Mouse (Mus musculus): ENCODE measurements around the gene Enho. TPM values are rescaled to one million over a fixed set of nuclear protein-coding genes. Genes with fewer than 3 reads are reported as not detected.

Gene Enho
- total RNA-seq, 2 experiments from 2014 or later, result 70.3 to 78.4 TPM

DNA sequence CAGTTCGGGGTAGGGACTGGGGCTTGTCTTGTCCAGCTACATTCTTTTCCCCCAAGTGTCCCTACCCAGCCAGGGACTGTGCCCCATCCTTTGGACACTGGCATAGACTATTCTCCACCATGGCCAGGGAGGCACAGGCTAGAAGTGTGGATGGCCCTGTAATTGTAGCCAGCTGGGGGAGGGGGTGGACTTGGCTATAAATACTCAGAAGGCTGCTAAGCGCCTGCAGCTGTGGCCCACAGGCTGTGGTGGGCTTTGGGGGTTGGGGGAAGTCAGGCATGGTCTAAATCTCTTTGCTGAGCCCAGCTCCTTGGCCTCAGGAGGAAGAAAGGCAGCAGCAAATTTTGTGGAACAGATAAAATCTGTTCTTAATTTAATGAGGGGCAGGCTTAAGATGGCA, 4.2 kb downstream of the Enho start:
- DNase-seq, result peak; percentile 78
- intact Hi-C loops (cut with DNase I), result no loop called here

DNA sequence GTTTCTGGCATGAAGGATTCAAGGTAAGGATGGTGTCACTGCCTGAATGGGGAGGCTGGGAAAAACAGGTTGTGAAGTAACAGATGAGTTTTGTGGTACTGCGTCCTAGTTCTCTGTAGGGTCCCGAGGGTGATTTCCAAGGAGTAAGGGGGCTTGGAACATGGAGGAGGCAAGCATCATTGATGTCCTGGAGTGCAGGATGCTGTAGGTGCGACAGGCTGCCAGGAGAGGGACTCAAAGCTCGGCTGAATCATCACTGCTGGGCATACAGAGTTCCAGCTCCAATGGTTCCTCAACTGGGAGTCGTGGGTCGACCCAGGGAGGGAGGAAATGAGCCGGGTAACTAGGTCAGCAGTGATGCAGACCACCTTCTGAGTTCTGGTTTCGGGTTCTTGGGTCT, 4.9 kb downstream of the Enho start:
- no peak for DNase-seq
- intact Hi-C loops (cut with DNase I), result no loop called here

- intact Hi-C loops (cut with DNase I), result no loop called here
- DNase-seq, result no peak
Measured at GRCm38 (mm10) chr4:41634631-41635030, 5.5 kb downstream of the Enho start.

GRCm38 (mm10) chr4:41633001-41633400, 7.1 kb downstream of the Enho start:
- intact Hi-C loops (cut with DNase I), result no loop called here
- DNase-seq, result no peak

GRCm38 (mm10) chr4:41631390-41631789, 8.7 kb downstream of the Enho start:
- intact Hi-C loops (cut with DNase I), result no loop called here
- peak; percentile 53 for DNase-seq

DNA sequence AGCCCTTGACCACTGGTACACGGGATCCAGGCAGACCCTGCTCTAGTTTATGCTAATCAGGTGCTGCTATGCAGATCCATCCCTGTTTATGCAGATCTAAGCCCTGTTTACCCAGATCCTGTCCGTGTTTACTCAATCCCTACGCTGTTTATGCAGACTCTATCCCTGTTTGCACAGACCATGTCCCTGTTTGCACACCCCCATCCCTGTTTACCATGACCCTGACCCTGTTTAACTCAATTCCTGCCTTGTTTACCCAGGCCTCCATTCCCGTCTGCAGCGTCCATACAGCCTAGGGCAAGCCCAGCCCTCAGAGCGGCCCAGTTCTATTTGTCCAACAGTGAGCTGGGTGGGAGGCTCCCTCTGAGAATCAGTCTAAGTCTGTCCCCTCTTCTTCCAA, 9.9 kb downstream of the Enho start:
- intact Hi-C loops (cut with DNase I), result no loop called here
- no peak for DNase-seq

GRCm38 (mm10) chr4:41628202-41628927, 11.8 kb downstream of the Enho start:
- DNase-seq, result peak; percentile 63
- intact Hi-C loops (cut with DNase I), result no loop called here

DNA sequence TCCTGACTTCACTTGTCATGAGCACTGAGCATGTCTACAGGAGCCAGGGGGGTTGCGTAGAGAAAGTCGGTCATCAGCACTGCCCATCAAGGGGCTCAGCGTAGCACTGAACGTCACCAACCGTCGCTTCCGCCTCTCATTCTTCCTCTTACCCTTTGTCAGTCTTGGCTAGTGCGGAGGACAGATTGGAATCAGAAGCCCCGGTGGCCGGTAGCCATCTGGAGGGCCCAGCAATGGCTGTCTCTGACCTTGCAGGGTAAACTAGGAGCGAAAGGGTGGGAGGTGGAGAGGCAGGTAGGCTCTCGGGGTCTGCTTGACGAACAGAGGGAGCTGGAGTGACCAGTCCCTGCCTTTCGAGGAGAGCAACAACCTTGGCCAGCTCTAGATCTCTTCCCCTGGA, 18.1 kb downstream of the Enho start:
- peak; percentile 46 for DNase-seq
- intact Hi-C loops (cut with DNase I), result no loop called here

GRCm38 (mm10) chr4:41618916-41619746, 21.0 kb downstream of the Enho start:
- peak; percentile 92 for DNase-seq
- intact Hi-C loops (cut with DNase I), result no loop called here

DNA sequence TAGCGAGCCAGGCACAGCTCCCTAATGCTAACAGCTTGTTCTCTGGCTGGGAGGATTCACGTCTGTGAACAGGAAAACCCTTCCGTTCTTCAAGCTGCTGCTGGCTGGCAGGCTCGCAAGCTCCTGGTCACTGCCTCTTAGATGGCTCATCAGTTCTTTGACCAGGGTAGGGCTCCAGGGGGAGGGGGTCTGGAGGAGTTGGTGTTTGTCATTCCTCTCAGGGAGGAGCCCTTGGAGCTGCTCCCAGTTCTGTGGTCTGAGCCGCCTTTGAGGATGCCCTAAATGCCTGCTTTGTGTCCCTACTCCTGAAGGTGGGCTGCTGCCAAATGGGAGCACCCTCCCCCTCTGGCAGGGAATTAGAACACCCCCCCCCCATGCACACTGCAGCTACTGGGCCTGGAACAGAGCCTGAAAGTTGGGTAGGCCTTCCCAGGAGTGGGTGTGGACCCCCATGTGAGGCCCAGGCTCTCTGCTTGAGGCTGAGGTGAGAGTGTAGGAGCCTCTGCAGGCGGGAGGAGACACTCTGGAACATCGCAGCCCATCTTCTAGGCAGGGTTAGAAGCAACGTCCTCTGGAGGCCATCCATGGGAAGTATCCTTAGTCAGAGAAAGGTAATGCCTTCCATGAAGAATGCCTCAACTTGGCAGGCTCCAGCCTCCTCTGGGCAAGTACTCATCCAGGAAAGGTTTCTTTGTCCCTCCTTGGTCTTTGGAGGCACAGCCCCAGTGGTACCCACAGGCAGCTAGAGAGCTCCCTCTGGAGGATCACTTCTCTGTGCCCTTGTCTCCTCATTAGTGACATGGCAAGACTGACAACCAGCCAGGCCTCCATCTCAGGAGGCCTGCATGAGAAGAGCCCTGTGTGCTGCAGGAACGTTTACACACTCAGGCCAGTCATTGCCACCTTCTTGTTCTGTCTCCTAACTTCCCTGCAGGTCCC, 24.2 kb downstream of the Enho start:
- DNase-seq, result peak; percentile 91
- intact Hi-C loops (cut with DNase I), result no loop called here

DNA sequence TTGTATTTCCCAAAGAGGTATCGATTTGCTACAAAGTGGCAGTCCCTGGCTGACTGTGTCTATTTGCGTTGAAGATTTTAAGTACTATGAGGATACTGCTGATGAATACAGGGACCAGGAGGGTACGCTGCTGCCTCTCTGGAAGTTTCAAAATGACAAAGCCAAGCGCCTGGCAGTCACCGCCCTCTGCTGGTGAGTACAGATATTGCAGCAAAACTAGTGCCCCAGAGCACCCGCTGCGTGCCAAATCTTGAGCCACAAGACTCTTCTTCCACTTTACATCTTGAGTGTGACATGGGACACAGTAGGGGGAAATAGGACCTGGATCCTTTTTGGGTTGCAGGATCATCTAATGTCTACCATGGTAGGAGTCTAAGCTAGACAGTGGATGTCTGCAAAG, 26.0 kb downstream of the Enho start:
- peak; percentile 87 for DNase-seq
- intact Hi-C loops (cut with DNase I), result loop anchor here (5.0 kb wide), 1 partner anchor 92 kb away; no protein-coding TSS in a partner anchor

- peak; percentile 92 for DNase-seq
- intact Hi-C loops (cut with DNase I), result loop anchor here (5.0 kb wide), 1 partner anchor 90 kb away; no protein-coding TSS in a partner anchor
Measured at GRCm38 (mm10) chr4:41612166-41612565, 28.0 kb downstream of the Enho start.

- peak; percentile 63 for DNase-seq
- intact Hi-C loops (cut with DNase I), result loop anchor here (5.0 kb wide), 1 partner anchor 88 kb away; no protein-coding TSS in a partner anchor
Measured at GRCm38 (mm10) chr4:41610594-41610980, 29.5 kb downstream of the Enho start.

DNA sequence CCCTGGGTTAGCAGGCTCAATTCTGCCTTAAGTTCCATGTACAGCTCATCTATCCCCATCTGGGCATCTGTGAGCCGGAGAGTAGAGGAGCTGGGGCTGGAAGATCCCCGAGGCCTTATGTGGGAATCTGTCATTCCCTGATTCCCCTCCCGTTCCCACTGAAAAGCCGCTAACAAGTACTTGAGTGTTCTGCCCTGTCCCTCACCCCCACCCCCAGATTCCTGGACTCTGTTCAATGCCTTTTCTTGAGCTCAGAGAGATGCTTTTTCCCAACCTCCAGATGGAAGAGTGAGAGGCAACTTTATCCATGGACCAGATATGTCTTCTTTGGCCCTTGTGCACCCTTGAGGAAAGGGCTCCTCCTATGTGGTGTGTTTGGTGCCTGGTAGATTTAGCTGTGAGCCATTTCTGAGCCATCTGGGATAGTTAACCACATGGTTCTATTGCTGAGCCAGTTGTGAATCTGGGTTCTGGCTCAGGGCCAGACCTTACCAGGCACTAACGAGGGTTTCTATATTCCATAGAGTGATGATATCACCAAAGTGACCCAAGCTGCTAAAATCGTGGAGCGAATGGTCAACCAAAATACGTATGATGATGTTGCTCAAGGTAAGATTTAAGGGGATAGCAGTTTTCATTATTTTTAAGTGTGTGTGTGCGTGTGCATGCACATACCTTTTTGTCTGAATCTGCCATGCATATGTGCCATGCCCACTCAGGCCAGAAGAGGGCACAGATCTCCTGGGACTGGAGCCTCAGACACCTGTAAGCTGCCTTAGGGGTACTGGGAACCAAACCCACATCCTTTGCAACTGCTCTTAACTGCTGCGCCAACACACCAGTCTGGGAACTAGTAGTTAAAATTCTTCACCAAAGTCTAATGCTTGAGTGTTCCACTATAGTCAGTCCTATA, 30.2 kb downstream of the Enho start:
- intact Hi-C loops (cut with DNase I), result loop anchor here (5.0 kb wide), 1 partner anchor 88 kb away; no protein-coding TSS in a partner anchor
- peak; percentile 57 for DNase-seq

GRCm38 (mm10) chr4:41606784-41607183, 33.3 kb downstream of the Enho start:
- intact Hi-C loops (cut with DNase I), result no loop called here
- no peak for DNase-seq

GRCm38 (mm10) chr4:41604476-41605396, 35.4 kb downstream of the Enho start:
- intact Hi-C loops (cut with DNase I), result no loop called here
- peak; percentile 70 for DNase-seq

GRCm38 (mm10) chr4:41602818-41603217, 37.3 kb downstream of the Enho start:
- intact Hi-C loops (cut with DNase I), result no loop called here
- DNase-seq, result no peak

All from left cerebral cortex, postnatal 4 days (tissue).